ENCODE assay signal across 25 mouse cellular contexts in genomic region chr4:12677814-12678213, GRCm38 (mm10).
"Had no signal": no experiment of that assay in that cellular context is flagged by ENCODE, and none has a peak within 500 bp of the region (broad histone marks: within the 10 kb centered on the region; RNA-seq: fewer than 3 reads in every experiment).

No protein-coding gene starts in this region.

- H3K4me2 ChIP-seq: kidney, embryonic 15.5 days; limb, embryonic 13.5 days; liver, embryonic 12.5 days; liver, embryonic 15.5 days; lung, embryonic 15.5 days; midbrain, embryonic 12.5 days; midbrain, embryonic 15.5 days; neural tube, embryonic 13.5 days; stomach, embryonic 15.5 days had no signal

- H3K4me1 ChIP-seq: kidney, embryonic 15.5 days; liver, embryonic 12.5 days; liver, embryonic 15.5 days; lung, embryonic 15.5 days; midbrain, embryonic 12.5 days; midbrain, embryonic 15.5 days; neural tube, embryonic 13.5 days; stomach, embryonic 15.5 days had no signal

- H3K27ac ChIP-seq: kidney, embryonic 15.5 days; left cerebral cortex, adult 2 months; limb, embryonic 13.5 days; liver, embryonic 12.5 days; liver, embryonic 15.5 days; lung, embryonic 15.5 days; midbrain, embryonic 12.5 days; midbrain, embryonic 15.5 days; neural tube, embryonic 13.5 days; stomach, embryonic 15.5 days had no signal

- DNase-seq: kidney, adult 11 months; kidney, adult 8-10 months; kidney, postnatal 10 days; kidney, postnatal 36 days; layer of hippocampus, postnatal 36 days; liver; lung, adult 18-20 months; lung, postnatal 14 days; lung, postnatal 4 days; right cerebral cortex, adult 18-20 months; right cerebral cortex, postnatal 25 days; spleen, adult 18-20 months; thymus, adult 18-20 months; thymus, postnatal 36 days had no signal

- ATAC-seq: liver, embryonic 12.5 days; midbrain, embryonic 15.5 days had no signal

- H3K9ac ChIP-seq: kidney, embryonic 15.5 days; limb, embryonic 13.5 days; liver, embryonic 12.5 days; liver, embryonic 15.5 days; lung, embryonic 15.5 days; midbrain, embryonic 12.5 days; midbrain, embryonic 15.5 days; neural tube, embryonic 13.5 days; stomach, embryonic 15.5 days had no signal

- H3K36me3 ChIP-seq: kidney, embryonic 15.5 days; limb, embryonic 13.5 days; liver, embryonic 12.5 days; liver, embryonic 15.5 days; lung, embryonic 15.5 days; midbrain, embryonic 12.5 days; midbrain, embryonic 15.5 days; neural tube, embryonic 13.5 days; stomach, embryonic 15.5 days had no signal

- H3K27me3 ChIP-seq: kidney, embryonic 15.5 days; limb, embryonic 13.5 days; liver, embryonic 12.5 days; liver, embryonic 15.5 days; lung, embryonic 15.5 days; midbrain, embryonic 12.5 days; midbrain, embryonic 15.5 days; neural tube, embryonic 13.5 days; stomach, embryonic 15.5 days had no signal

- H3K9me3 ChIP-seq: kidney, embryonic 15.5 days; limb, embryonic 13.5 days; liver, embryonic 12.5 days; liver, embryonic 15.5 days; lung, embryonic 15.5 days; midbrain, embryonic 12.5 days; midbrain, embryonic 15.5 days; neural tube, embryonic 13.5 days; stomach, embryonic 15.5 days had no signal

- H3K4me3 ChIP-seq: kidney, embryonic 15.5 days; left cerebral cortex, adult 2 months; limb, embryonic 13.5 days; liver, embryonic 12.5 days; liver, embryonic 15.5 days; lung, embryonic 15.5 days; midbrain, embryonic 12.5 days; midbrain, embryonic 15.5 days; myocyte; neural tube, embryonic 13.5 days; stomach, embryonic 15.5 days had no signal
